Mouse (Mus musculus) cerebellum, postnatal 36 days (tissue): ENCODE measurements around the gene Sde2.

ENCODE experiments used
- DNase-seq, 2 experiments: peaks; one replicate each; pipeline ENCODE4 v3.0.0; 2021 to 2022; ENCODE audit warnings: mixed read lengths in 2 of 2

The Sde2 gene

GRCm38 (mm10) chr1:180850316-180851270 is at the start of gene Sde2:
Sde2 (plus strand) TSS chr1:180851127.
- DNase-seq: peak; percentile 99 to 100

DNA sequence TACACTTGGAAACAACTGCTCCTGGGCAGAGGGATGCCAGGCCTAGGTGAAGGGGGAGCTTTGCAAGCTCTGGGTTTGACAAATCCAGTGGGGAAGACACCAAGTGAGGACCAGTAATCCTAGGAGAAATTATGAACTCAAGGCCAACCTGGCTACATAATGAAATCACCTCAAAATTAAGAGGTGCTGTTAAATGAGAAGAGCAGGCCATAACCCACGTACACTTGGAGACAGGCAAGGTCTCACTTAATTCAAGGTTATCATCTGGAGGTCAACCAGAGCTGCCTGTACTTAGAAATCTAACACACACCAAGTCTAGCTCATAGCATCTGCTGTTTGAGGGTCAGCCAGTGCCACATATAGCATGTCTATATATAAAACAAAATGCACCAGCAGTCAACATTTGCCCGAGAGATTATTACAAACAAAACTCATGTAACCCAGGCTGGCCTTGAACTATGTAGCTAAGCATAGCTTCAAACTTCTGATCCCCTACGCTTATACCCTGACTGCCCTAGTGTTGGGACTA is 49.4 kb upstream of the Sde2 start:
- DNase-seq: no peak

DNA sequence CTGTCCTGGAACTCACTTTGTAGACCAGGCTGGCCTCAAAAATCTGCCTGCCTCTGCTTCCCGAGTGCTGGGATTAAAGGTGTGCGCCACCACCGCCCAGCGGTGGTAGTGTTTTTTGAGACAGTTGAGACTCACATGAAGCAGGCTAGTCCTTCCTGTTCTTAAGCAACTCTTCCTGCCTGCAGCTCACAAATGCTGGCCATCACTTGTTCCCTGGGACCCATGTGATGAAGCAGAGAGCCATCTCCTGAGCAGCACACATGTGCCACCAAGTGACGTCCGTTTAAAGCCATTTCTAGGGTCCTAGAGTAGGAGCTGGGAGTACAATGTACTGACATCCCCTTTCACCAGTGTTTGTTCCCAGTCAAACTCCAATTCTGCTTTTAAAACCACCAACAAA is 47.0 kb upstream of the Sde2 start:
- DNase-seq: no peak

- DNase-seq: peak; percentile 16 to 24
Observed at GRCm38 (mm10) chr1:180808831-180809230, 42.1 kb upstream of the Sde2 start.

DNA sequence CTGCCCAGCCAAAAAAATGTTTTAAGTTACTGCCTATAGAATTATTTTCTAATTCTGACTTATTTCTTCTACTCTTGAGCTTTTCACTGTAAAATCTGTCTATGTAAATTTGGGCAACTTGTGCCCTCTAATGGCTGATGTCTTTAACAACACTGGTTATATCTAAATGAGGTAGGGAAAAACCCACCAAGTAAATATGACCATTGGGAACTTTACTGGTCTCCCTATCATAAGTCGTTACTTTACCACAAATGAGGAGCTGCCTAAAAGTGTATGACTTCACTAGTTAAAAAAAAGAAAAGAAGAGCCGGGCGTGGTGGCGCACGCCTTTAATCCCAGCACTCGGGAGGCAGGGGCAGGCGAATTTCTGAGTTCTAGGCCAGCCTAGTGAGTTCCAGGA is 40.0 kb upstream of the Sde2 start:
- DNase-seq: no peak

GRCm38 (mm10) chr1:180811596-180812462 is 39.1 kb upstream of the Sde2 start:
- DNase-seq: peak in 1 of 2 experiments; percentile 23

DNA sequence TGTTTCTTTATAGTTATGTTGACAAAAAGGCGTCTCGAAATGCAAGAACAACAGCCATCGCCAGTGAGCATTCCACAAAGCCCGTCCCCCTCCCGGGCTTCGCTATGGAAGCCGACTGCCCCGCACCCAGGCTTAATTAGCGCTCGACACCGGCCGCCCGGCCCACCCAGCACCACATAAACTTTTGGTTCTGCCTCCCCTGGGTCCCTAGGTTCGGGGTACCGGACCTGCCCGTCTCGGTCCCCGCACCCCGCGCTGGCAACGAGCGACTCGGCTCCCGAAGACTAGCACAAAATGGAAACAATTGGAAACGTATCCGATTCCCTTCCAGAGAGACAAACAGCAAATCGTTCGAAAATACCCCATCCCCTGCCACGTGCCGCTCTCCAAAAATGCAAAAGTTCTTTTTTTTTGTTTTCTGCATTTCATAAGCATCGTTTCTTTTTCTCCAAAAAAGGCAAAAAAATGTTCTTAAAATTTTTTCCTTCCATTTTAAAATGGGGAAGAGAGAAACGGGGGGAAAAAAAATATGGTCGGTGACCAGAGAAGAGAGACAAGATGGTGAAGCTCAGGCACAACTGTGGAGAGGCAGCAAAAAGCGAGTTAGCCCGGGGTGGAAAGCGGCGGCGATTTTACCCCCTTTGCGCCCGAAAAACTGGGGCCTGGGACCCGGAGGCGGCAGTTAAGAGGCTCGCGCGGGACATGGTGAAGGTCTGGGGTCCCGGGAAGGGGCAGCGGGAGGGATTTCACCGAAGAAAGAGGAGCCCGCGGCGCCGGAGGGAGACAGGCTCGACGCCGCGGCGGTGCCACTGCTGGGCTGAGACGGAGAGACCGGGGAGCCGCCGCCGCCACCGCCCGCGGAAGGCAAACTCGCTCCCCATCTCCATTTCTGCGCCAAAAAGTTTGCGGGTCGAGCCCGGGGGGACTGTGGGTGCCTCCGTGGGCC is 38.2 kb upstream of the Sde2 start:
- peak; percentile 57 to 59 for DNase-seq

GRCm38 (mm10) chr1:180813409-180813884 is 37.5 kb upstream of the Sde2 start:
- DNase-seq: peak; percentile 94 to 97

DNA sequence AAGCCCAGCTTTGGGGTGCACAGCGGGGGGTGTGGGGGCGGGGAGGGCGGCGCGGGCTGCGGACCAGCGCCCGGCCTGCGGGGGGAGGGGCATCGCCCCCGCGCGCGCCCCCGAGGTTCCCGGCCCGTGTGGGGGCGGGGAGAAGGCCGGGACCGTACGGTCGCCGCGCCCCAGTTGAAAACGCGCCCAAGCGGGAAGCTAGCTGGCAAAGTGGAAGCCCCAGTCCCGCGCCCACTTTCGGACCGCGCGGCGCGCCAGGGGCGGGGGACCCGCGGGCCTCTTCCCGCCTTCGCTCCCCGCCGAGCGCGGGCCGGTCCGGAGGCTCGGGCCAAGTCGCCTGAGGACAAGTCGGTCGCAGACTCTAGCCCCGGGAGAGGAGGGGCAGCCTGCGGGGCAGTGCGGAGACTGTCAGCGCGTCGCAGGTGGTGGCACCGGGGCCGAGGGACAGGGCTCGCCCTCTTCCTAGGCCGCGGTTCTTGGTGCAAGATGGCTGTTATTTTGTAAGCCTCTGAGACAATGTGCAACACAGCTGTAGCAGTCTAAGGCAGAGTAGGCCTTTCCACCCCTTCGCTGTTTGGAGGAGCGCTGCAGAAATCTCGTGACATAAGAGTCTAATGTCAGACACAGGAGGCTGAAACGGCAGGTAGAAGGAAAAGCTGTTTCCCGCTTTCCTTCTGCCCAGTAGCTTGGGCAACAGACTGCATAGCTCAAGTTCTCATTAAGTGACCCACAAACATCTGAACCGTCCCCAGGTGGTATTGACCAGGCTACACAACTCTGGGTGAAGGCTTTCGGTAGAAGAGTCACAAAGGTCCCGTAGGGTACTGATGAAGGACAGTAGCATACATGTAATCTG is 36.8 kb upstream of the Sde2 start, which contains the start of gene H3f3a:
Gene H3f3a, minus strand, starts transcription at position 59 of the 856 bp plus-strand sequence.
- DNase-seq: peak; percentile 84 to 87

GRCm38 (mm10) chr1:180815371-180816024 is 35.4 kb upstream of the Sde2 start:
- peak; percentile 34 to 36 for DNase-seq

DNA sequence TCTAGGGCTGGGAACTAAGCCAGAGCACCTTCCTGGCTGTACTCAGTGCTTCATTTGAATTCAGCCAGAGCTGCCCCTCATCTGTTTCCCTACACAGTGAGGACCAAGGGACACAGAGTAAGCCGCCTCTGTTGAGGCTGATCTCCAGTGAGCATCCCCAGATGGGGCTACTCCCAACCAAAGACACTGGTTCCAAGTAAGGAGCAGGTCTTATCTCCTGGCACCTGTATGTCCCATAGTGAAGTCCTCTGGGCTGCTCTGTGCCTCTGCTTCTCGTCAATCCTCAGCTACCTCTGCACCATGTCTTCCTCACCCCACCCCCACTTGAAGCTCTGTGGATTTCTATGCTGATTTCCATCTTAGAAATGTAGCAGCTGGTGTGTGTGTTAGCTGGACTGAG is 32.9 kb upstream of the Sde2 start:
- DNase-seq: no peak

DNA sequence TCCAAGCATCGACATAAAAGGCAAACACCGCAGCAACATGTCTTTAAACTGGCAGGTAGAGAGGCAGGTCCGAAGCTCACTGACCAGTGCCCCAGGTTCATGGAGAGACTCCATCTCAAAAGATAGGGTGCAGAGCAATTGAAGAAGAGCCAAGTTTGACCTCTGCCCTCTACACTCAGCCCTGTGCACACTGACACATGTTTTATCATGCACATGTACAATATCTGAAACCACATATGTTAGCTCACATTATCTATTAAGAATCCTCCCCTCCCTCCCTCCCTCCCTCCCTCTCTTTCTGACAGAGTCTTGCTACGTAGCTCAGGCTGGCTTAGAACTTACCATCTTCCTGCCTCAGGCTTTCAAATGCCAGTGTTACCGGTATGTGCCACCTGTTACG is 29.8 kb upstream of the Sde2 start:
- no peak for DNase-seq

DNA sequence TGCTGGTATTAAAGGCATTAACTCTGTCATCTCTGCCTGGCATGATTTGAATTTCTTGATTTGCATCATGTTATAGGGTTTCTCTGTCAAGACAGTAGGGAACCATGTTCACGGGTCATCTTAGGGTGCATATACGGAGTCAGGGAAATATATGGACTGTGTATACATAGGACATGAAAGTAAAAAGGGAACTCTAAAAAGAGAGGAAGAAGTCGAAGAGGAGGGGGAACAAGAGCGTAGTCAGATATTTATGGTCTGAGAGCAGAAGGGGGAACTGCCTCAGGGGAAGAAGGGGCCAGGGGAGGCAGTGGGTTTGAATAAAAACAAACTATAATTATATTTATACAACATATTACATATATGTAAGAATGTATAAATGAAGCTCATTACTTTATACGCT is 28.7 kb upstream of the Sde2 start:
- DNase-seq: no peak

GRCm38 (mm10) chr1:180823716-180824115 is 27.2 kb upstream of the Sde2 start:
- DNase-seq: no peak

DNA sequence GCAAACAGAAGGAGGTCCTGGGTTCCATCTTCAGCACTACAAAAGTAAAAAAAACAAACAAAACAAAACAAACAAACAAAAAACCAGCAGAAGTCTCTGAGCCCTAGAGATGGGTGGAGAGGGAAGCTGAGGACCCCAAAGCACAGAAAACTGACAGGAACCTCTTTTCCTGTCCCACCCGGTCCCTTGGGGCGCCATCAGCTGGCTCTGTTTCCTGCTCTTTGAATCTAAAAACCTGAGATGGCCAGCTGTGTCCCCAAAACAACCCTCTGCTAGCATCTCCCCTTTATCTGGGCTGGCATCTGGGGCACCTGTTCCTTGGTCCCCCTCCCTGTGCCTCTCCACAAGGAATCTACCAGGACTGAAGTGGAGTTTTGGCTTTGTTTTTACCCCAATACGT is 26.2 kb upstream of the Sde2 start:
- no peak for DNase-seq

GRCm38 (mm10) chr1:180826634-180827033 is 24.3 kb upstream of the Sde2 start:
- DNase-seq: no peak

GRCm38 (mm10) chr1:180829775-180830174 is 21.2 kb upstream of the Sde2 start:
- no peak for DNase-seq

DNA sequence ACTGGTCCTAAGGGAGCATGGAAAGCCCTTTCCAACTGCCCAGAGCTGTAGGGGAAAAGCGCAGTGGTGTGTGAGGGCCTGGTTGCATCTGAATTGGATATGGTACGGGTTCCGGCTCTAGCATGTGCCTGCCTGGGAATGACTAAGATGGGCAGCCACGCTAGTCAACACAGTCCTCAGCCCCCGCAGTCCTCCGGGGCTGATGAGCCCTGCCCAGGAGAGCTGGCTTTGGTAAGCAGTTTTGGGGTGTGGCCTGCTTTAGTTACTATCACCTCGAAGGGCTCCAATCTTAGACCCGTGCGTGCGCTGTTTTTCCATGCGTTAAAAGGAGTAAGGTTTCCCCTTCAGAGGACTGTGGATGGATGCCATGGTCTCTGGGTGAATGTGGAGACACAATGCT is 20.8 kb upstream of the Sde2 start:
- DNase-seq: no peak

- DNase-seq: no peak
Observed at GRCm38 (mm10) chr1:180830588-180831346, 20.2 kb upstream of the Sde2 start.
